Mouse (Mus musculus): ENCODE data around the gene Ccdc8.

Ccdc8 gene

GRCm38 (mm10) chr7:16976298-16976697, 16.2 kb upstream of the Ccdc8 start:
- DNase-seq (ENCODE audit: low spot score in 2 of 2): no peak

DNA sequence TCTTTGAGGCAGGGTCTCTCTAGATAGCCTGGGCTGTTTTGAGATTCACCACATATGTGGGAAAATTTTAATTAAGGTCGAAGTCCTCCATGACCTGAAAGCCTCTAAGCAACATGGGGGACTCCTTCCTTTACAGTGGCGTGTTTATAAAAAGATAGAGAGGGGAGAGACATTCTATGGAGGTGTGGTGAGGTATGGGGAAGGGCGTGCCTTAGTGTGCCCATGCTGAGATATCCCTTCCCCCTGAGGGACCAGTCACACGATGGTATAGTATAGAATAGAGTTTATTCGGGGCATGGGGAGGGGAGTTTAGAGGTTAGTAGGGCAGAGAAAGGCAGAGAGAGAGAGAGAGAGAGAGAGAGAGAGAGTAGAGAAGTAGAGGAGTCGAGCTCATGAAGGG, 14.3 kb upstream of the Ccdc8 start:
- DNase-seq (ENCODE audit: low spot score in 2 of 2): no peak

DNA sequence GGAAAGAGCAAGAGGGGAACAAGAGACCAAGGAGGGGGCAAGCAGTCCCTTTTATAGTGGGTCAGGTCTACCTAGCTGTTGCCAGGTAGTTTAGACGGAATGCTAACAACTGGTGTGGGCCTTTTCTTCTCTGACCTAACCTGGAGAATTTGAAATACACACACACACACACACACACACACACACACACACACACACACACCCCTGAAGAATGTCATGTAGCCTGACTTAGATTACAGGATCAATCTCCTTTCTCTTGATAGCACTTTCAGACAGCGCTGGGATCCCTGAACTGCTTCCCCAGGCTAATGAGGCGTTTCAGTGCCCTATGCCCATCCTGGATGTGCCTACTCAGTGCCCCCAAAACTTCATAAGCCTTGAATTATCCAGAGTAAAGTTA, 13.9 kb upstream of the Ccdc8 start:
- DNase-seq (ENCODE audit: low spot score in 2 of 2): no peak

- DNase-seq (ENCODE audit: low spot score in 2 of 2): no peak
Observed at GRCm38 (mm10) chr7:16980348-16980747, 12.2 kb upstream of the Ccdc8 start.

DNA sequence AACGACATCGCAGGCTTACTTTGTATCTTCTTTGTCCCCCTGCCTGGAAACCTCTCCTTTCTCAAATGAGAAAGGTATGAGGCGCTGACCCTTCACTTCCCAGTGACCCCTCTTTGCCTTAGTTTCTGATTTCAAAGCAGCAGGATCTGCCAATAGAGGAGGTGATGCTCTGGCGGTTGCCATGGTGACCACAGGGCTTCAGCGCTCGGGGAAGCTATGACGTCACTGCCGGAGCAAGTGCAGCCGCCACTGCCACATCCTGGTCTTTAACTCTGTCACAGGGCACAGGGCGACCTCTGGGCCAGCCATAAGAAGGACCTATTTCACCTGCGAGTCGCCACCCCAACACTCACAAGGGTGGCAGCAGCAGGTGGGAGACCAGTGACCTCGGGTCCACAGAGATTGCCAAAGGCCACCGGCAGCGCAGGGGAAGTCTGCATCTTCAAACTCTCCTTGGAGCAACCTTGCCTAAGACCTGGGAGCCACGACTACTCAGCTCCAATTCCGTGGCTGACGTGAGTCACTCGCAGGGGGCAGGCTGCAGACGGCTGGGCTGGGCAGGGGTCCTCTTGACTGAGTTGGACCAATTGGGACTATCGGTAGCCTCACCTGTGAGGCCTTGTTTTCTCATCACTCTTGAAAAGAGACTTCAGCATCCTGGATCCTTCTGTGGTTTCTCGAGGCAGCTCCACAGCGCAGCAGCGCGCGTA, 9.5 kb upstream of the Ccdc8 start, which contains the start of gene Gm42372:
Gene Gm42372 (plus strand): TSS at position 228 of the 710 bp plus-strand sequence.
- peak in 1 of 2 experiments; percentile 29 for DNase-seq (ENCODE audit: low spot score in 2 of 2)

DNA sequence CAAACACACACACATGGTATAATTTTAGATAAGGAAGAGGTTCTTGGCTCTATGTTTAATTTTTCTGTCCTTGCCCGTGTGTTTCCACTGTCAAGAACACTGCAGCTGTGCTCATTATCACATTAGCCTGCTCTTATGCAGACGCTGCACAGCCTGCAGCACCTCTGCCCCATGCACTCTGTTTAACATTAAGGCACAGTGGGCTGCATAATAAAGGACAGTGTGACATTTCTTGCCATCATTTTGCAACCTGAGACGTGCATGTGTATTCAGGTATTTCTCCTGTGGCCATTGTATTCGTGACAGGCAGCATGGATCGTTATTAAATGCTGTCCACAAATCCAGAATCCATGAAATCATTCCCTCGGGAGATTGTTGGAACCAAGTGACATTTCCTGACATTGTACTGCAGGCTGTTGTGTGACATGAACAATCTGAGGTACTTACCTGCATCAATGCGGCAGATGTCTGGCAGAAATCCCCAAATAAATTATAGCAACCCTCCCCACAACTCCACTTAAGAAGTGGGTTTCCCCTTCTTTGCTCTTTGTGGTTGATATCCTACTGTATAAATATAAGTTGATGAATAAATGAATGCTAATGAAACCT, 4.9 kb upstream of the Ccdc8 start:
- no peak for DNase-seq (ENCODE audit: low spot score in 2 of 2)

- no peak for DNase-seq (ENCODE audit: low spot score in 2 of 2)
Observed at GRCm38 (mm10) chr7:16988405-16988804, 4.1 kb upstream of the Ccdc8 start.

- no peak for DNase-seq (ENCODE audit: low spot score in 2 of 2)
Observed at GRCm38 (mm10) chr7:16990006-16990744, 2.3 kb upstream of the Ccdc8 start.

DNA sequence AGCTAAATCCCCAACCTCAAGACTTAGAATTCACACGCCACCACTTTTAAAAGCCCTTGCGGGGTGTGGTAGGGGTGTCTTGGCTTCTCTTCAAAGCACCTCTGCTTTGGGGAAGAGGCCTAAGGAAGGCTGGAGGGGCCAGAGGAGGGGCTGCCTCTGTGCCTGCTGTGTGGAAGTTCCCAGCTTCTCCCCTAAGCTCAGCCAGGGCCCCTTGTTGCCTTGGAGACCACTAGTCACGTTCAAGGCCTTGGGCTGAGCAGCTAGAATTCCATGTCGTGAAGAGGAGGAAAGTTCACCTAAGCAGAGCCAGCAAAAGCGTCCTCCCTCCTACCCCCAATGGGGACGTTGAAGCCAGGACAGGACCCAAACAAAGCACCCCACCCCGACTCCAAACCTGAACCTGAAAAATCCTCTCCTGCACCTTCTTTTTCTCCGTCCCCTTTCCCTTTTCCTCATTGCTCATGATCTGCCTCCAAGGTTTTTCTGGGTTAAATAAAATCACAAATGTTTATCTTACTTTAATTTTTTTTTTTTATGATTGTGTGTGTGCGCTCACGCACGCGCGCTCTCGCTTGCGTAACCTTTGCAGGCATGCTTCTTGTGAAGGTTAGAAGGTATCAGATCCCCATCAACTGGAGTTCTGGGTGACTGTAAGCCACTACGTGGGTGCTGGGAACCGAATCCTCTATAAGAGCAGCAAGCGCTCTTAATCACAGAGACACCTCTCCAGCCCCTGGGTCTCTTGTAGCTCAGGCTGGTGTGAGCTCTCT, 642 bp upstream of the Ccdc8 start:
- no peak for DNase-seq (ENCODE audit: low spot score in 2 of 2)

GRCm38 (mm10) chr7:16993651-16994399, 1.3 kb downstream of the Ccdc8 start:
- no peak for DNase-seq (ENCODE audit: low spot score in 2 of 2)

DNA sequence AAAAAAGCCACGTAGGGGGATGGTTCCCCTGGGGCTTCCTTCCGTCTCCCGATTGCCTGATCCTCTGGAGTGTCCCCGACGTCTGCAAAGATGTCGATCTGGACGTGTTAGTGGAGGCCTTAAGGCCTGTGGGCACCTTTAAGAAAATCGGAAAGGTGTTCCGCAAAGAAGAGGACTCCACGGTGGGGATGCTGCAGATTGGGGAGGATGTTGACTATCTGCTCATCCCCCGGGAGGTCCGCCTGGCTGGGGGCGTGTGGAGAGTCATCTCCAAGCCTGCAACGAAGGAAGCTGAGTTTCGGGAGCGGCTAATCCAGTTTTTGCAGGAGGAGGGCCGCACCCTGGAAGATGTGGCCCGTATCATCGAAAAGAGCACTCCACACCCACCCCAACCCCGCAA, 1.9 kb downstream of the Ccdc8 start:
- no peak for DNase-seq (ENCODE audit: low spot score in 2 of 2)

DNA sequence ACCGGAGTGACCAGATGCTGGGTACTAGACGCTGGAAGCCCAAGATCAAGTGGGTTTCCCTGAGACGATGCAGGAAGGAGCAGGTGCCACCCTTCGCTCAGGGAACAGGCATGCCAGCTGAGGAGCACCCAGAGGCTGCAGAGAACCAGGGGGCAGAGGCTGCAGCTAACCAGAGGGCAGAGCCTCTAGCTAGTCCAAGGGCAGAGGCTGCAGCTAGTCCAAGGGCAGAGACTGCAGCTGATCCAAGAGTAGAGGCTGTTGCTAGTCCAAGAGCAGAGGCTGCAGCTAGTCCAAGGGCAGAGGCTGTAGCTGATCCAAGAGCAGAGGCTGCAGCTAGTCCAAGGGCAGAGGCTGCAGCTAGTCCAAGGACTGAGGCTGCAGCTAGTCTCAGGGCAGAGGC, 2.8 kb downstream of the Ccdc8 start:
- DNase-seq (ENCODE audit: low spot score in 2 of 2): no peak

GRCm38 (mm10) chr7:16999233-16999632, 6.7 kb downstream of the Ccdc8 start:
- no peak for DNase-seq (ENCODE audit: low spot score in 2 of 2)

DNA sequence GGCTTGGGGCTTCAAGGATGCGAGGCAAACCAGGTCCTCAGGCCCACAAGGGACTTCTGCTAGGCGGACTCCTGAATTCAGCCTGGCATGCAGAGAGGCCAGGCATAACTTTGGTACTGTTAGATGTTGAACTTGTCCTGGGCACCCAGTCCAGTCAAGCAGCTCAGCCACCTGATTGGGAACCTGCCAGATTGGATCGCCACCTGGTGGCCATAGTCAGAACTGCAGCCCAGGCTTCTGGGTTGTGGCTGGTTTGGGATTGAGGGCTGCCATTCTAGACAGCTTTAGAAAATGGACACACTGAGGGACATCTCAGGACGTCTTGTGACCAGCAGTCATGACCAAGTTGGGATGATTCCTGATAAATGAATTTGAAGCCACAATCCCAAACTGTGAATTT, 7.1 kb downstream of the Ccdc8 start:
- peak; percentile 80 to 89 for DNase-seq (ENCODE audit: low spot score in 2 of 2)

DNA sequence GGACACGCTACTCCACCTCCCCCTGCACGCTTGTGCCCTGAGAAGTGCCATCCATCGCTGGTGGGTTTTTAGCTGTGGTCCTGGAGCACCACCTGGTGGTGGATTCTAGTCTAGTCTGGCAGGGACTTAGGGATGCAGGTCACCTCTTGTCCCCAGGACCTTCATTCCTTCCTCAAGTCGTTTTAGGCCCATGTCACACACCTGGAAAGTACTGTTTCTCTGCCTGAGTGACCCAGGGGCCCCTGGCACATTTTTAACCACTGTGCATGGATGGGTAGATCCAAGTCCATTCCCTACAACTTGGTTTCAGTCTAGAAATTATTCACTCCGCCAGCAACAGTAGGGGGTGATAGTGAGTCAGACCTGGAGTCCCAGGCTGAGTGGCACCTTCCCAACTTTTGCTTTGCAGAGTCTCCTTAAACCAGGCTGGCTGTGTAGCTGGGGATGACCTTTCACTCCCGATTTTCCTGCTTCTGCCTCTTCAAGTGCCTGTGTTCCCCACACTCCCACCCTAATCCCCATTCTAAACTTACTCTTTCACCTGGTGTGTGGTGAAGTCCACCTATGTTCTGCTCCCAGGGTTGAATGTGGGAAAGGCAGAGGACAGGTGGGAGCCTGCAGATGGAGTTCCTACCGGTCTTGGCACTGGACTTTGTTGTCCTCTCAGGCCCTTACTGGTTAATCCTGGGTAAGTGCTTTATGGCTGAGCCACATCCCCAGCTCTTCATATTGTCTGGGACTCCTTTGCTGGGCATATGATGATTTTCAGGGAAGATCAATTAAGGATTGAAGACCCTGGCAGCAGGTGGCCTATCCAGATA, 10.1 kb downstream of the Ccdc8 start:
- DNase-seq (ENCODE audit: low spot score in 2 of 2): peak; percentile 55 to 73

DNA sequence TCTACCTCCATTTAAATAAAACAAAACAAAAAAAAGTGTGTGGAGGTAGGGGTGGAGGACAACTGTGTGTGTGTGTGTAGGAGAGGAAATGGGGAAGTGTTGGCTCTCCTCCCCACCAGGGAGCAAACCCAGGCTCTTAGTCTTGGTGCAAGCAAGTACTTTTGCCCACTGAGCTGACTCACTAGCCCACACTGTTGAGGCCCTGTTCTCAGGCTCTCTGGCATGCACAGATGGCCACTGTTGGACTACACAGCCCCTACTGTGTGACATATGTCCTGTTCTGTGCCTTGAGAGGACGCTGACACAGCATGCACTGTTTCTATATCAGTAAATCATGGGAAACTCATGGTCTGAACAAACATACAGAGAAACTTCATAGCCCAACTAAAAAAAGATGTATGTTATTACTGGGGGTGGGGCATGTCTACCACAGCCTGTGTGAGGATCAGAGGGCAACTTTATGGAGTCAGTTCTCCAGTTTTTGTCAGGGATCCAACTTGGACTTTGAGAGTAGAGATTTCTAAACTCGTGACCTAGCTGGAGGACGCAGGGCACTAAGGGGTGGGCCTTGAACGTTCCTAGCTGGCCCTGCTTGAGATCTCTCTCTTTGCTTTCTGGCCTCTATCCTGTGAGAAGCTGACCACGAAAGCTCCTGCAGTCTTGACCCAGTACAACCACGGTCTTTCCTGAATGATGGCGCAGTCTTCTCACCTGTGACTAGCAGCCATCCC, 10.9 kb downstream of the Ccdc8 start:
- no peak for DNase-seq (ENCODE audit: low spot score in 2 of 2)

DNA sequence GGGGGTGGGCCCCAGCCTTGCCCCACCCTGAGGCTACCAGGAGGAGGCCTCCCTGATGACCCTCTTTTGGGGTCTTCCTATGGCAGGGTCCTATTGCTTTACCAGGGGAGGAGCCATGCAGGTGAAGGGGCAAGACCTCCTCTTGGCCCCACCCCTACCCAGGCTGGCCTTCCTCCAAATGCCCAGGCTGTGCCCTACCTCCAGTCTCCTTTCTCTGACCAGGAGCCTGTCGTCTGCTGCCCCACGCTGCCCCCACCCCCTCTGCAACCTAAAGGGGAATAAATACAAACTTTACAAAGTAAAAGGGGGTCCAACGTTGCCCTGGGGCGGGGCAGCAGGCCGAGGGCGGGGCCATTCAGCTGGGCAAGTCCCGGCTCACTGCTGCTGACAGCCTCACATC, 12.2 kb downstream of the Ccdc8 start:
- DNase-seq (ENCODE audit: low spot score in 2 of 2): no peak

GRCm38 (mm10) chr7:17007300-17007699, 14.8 kb downstream of the Ccdc8 start:
- no peak for DNase-seq (ENCODE audit: low spot score in 2 of 2)

DNA sequence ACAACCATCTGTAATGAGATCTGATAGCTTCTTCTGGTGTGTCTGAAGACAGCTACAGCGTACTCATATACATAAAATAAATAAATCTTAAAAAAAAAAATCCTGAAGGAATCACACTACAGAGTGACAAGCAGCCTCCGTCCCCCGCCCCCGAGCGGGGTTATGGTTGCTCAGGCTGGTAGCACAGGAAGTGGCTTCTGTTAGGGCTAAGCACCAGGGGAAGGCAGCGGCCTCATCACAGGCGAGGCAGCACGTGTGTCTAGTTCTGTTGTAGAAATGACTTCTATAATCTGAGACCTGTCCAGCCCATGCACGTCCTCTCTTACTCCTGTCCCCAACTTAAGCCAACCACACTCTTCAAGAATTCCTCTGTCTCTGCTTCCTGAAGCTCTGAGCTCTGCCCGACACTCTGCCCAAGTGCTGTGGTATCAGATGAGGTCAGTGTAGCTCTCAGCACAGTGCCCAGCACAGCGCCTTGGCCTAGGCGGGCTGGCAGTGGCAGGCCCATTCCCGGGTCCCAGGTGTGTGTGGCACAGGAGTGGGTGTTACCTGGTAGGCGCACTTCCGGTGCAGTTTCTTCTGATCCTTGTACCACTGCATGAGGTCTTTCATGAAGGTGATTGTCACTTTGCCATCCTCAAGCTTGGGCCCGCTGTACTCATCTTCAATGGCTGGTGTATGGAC, 17.0 kb downstream of the Ccdc8 start:
- no peak for DNase-seq (ENCODE audit: low spot score in 2 of 2)

Data from spleen, postnatal 14 days (tissue).